ENCODE assay signal across 9 mouse cellular contexts in genomic region chr14:47534176-47534525, GRCm38 (mm10). TPM values are rescaled to one million over a fixed set of nuclear protein-coding genes. Genes with fewer than 3 reads are reported as not detected.
DNase-seq lines count a peak whose midpoint lies in the region; ATAC-seq and TF ChIP-seq lines count a peak whose summit lies in the region.
"Had no signal": no experiment of that assay in that cellular context is flagged by ENCODE, and none has a peak within 500 bp of the region (broad histone marks: within the 10 kb centered on the region; RNA-seq: fewer than 3 reads in every experiment).

No protein-coding gene starts in this region.

- TF ChIP-seq CTCF in liver, postnatal 0 days (IDR thresholded peaks at IDR 0.05; ENCODE audit: low read depth): no peak
- TF ChIP-seq CTCF in cerebellum, adult 2 months (IDR thresholded peaks at IDR 0.05; ENCODE audit: borderline replicate concordance, insufficient read depth, low read depth, low read length): no peak

- TF ChIP-seq EP300 in liver, postnatal 0 days (IDR thresholded peaks at IDR 0.05; ENCODE audit: low read depth): no peak

- H3K9ac ChIP-seq in embryonic facial prominence, embryonic 11.5 days (replicated peaks; ENCODE audit: low read length): no peak overlapping the region
- peak overlapping the region; percentile 47 for H3K9ac ChIP-seq in liver, postnatal 0 days (replicated peaks)
- H3K9ac ChIP-seq: limb, embryonic 15.5 days had no signal

- intact Hi-C loops in heart, postnatal 25 days (cut with DNase I): loop anchor here (5.0 kb wide), 1 partner anchor 117 kb away; the partner anchor contains the start of gene Dlgap5
- intact Hi-C loops in left cerebral cortex, postnatal 4 days (cut with DNase I): loop anchor here (10.0 kb wide), 1 partner anchor 199 kb away; no protein-coding TSS in a partner anchor

- no peaks in the 10 kb centered on the region for H3K9me3 ChIP-seq in embryonic facial prominence, embryonic 11.5 days (replicated peaks; ENCODE audit: control insufficient read depth, low read length)
- no peaks in the 10 kb centered on the region for H3K9me3 ChIP-seq in liver, postnatal 0 days (ENCODE audit: low read length)
- H3K9me3 ChIP-seq: limb, embryonic 15.5 days had no signal

- no peak for TF ChIP-seq POLR2A in cerebellum, adult 2 months (IDR thresholded peaks at IDR 0.05; ENCODE audit: borderline replicate concordance, insufficient read depth, low read length)

- no peaks in the 10 kb centered on the region for H3K27me3 ChIP-seq in embryonic facial prominence, embryonic 11.5 days (ENCODE audit: control insufficient read depth, insufficient read depth, low read length)
- H3K27me3 ChIP-seq in liver, postnatal 0 days (ENCODE audit: insufficient read depth, low read length): no peaks in the 10 kb centered on the region
- H3K27me3 ChIP-seq in cerebellum, adult 2 months (ENCODE audit: control insufficient read depth, insufficient read depth, low read length): no peaks in the 10 kb centered on the region
- H3K27me3 ChIP-seq: limb, embryonic 15.5 days had no signal

- 85% methylated on average over 5 of the region's 5 CpGs for WGBS in embryonic facial prominence, embryonic 11.5 days
- 78% methylated on average over 5 of the region's 5 CpGs for WGBS in liver, postnatal 0 days (ENCODE audit: insufficient replicate concordance)
- 70% methylated on average over 5 of the region's 5 CpGs for WGBS in cerebellum, adult 2 months

- DNase-seq in heart, adult 11 months: peak; percentile 92
- no peak for DNase-seq in heart, postnatal 25 days (ENCODE audit: low spot score)
- DNase-seq in left cerebral cortex, postnatal 4 days: peak; percentile 13
- no peak for DNase-seq in left cerebral cortex, adult 9 months (ENCODE audit: low spot score in 2 of 2)
- DNase-seq in embryonic facial prominence, embryonic 11.5 days (ENCODE audit: low spot score): no peak
- DNase-seq in liver, postnatal 0 days: no peak
- no peak for DNase-seq in layer of hippocampus, adult 9-11 months
- DNase-seq in cerebellum, adult 2 months: no peak

- H3K4me1 ChIP-seq in embryonic facial prominence, embryonic 11.5 days (ENCODE audit: control insufficient read depth, insufficient read depth, low read length): no peaks in the 10 kb centered on the region
- peaks cover 29% of the 10 kb centered on the region for H3K4me1 ChIP-seq in liver, postnatal 0 days (ENCODE audit: insufficient read depth)
- H3K4me1 ChIP-seq in cerebellum, adult 2 months (ENCODE audit: control insufficient read depth, insufficient read depth, low read length): no peaks in the 10 kb centered on the region

- H3K27ac ChIP-seq in embryonic facial prominence, embryonic 11.5 days (replicated peaks; ENCODE audit: low read depth, low read length): 0 out of 2 replicates have a peak overlapping the region, but pooled peaks have one; percentile 13
- H3K27ac ChIP-seq in liver, postnatal 0 days (ENCODE audit: low read depth): peak overlapping the region; percentile 96
- H3K27ac ChIP-seq in cerebellum, adult 2 months (ENCODE audit: insufficient read depth, low read length): no peak overlapping the region

- H3K4me2 ChIP-seq in embryonic facial prominence, embryonic 11.5 days (ENCODE audit: low read depth, low read length): no peak overlapping the region
- H3K4me2 ChIP-seq in liver, postnatal 0 days (ENCODE audit: low read depth, low read length): peak overlapping the region; percentile 39
- H3K4me2 ChIP-seq: limb, embryonic 15.5 days had no signal

- no peaks in the 10 kb centered on the region for H3K36me3 ChIP-seq in embryonic facial prominence, embryonic 11.5 days (replicated peaks; ENCODE audit: control insufficient read depth, insufficient read depth, low read depth, low read length)
- peaks cover 8% of the 10 kb centered on the region for H3K36me3 ChIP-seq in liver, postnatal 0 days (replicated peaks; ENCODE audit: insufficient read depth, low read length)

- 0 out of 2 replicates have a peak, but pooled peaks have one; percentile 36 for ATAC-seq in embryonic facial prominence, embryonic 11.5 days (replicated peaks; ENCODE audit: insufficient number of reproducible peaks, low FRiP score, low TSS enrichment, low read depth)
- ATAC-seq in liver, postnatal 0 days: no peak

- no peak overlapping the region for H3K4me3 ChIP-seq in embryonic facial prominence, embryonic 11.5 days (ENCODE audit: low read depth, low read length)
- no peak overlapping the region for H3K4me3 ChIP-seq in liver, postnatal 0 days (ENCODE audit: low read depth, low read length)
- H3K4me3 ChIP-seq in cerebellum, adult 2 months (replicated peaks; ENCODE audit: insufficient read depth, low read depth, low read length): no peak overlapping the region
- H3K4me3 ChIP-seq: limb, embryonic 15.5 days had no signal

RNA-seq across cellular contexts. Expression of gene Atg14, which starts 36.3 kb away (rescaled TPM):
- 10 to 100 TPM; 10.1 TPM for total RNA-seq in heart, postnatal 25 days (2021)
- 10 to 100 TPM; 14.4 to 14.7 TPM for total RNA-seq in left cerebral cortex, postnatal 4 days (2021)
- 18.9 and 19.6 TPM in 2 replicates for polyA plus RNA-seq in embryonic facial prominence, embryonic 11.5 days (2014; fragmentation: Nextera tagmentation; extraction: Ambion mirVana)
- 5.6 and 6.3 TPM in 2 replicates for polyA plus RNA-seq in liver, postnatal 0 days (2015; fragmentation: Nextera tagmentation; extraction: Ambion mirVana)
- 16.0 and 16.3 TPM in 2 replicates for polyA plus RNA-seq in cerebellum, adult 2 months (2012; rRNA removed)

Comparison
In these comparisons a context has a peak if more than half of its experiments do, and no peak if none do; other contexts are left out.
1. DNase-seq: peak in heart, adult 11 months (single experiment) and left cerebral cortex, postnatal 4 days (single experiment); none in heart, postnatal 25 days (single experiment), left cerebral cortex, adult 9 months (0 of 2), embryonic facial prominence, embryonic 11.5 days (single experiment), liver, postnatal 0 days (single experiment), layer of hippocampus, adult 9-11 months (single experiment) and cerebellum, adult 2 months (0 of 2).